Mouse (Mus musculus) limb, embryonic 11.5 days (tissue): ENCODE data around the gene Fam240a. TPM values are rescaled to one million over a fixed set of nuclear protein-coding genes. Genes with fewer than 3 reads are reported as not detected.

Experiments used
- ATAC-seq: fragments of 200-750 bp; cut with Nextera tagmentation; 2 replicates; pipeline ENCODE4 v1.8.0; 2017; ENCODE audit warnings: low read depth; ENCODE audit not compliant: insufficient number of reproducible peaks, low FRiP score, low TSS enrichment
- DNase-seq: peaks from one replicate; pipeline ENCODE4 v3.0.0-alpha.2; 2015; ENCODE audit warnings: low spot score
- H3K27ac ChIP-seq: fragments of 300-500 bp; sonication (generic); replicated peaks from 2 replicates; pipeline ENCODE4 v1.5.1; 2014; ENCODE audit warnings: low read depth, mild to moderate bottlenecking, low read length
- H3K27me3 ChIP-seq: fragments of 300-500 bp; sonication (generic); 2 replicates; pipeline ENCODE4 v1.6.1; 2014; ENCODE audit warnings: mild to moderate bottlenecking, low read length, mixed read lengths; ENCODE audit not compliant: control insufficient read depth, insufficient read depth
- H3K36me3 ChIP-seq: fragments of 300-500 bp; sonication (generic); 2 replicates; pipeline ENCODE4 v1.6.1; 2014; ENCODE audit warnings: mild to moderate bottlenecking, low read length, moderate library complexity, mixed read lengths; ENCODE audit not compliant: control insufficient read depth, insufficient read depth
- H3K4me1 ChIP-seq: fragments of 300-500 bp; sonication (generic); 2 replicates; pipeline ENCODE4 v1.6.1; 2014; ENCODE audit warnings: low read length, mixed read lengths; ENCODE audit not compliant: control insufficient read depth, insufficient read depth
- H3K4me2 ChIP-seq: fragments of 300-500 bp; sonication (generic); 2 replicates; pipeline ENCODE4 v1.6.1; 2014; ENCODE audit warnings: low read depth, mild to moderate bottlenecking, moderate library complexity; ENCODE audit not compliant: severe bottlenecking
- H3K4me3 ChIP-seq: fragments of 300-500 bp; sonication (generic); 2 replicates; pipeline ENCODE4 v1.5.1; 2014; ENCODE audit warnings: low read depth, low read length
- H3K9ac ChIP-seq: fragments of 300-500 bp; sonication (generic); 2 replicates; pipeline ENCODE4 v1.6.1; 2014; ENCODE audit warnings: mild to moderate bottlenecking, low read length
- H3K9me3 ChIP-seq: fragments of 300-500 bp; sonication (generic); 2 replicates; pipeline ENCODE4 v1.6.1; 2016; ENCODE audit warnings: low read length; ENCODE audit not compliant: control insufficient read depth
- WGBS: fragments of 180-500 bp; shearing (Covaris S2); extraction: QIAGEN DNeasy Blood & Tissue Kit; methylation state at CpG from one replicate; pipeline ENCODE4 v1.1.7; 2014; 5-methylcytosine and 5-hydroxymethylcytosine counted together
- microRNA-seq: library from miRNA; unstranded; fragments of <30 nt; microRNA quantifications from one replicate; pipeline ENCODE4, GENCODE M21; 2016
- polyA plus RNA-seq: library from polyadenylated mRNA; unstranded; fragments of >200 nt; fragmentation: Nextera tagmentation; extraction: Ambion mirVana; gene quantifications from 2 replicates; pipeline ENCODE4 v1.2.1, GENCODE M21; 2014

Fam240a gene
- polyA plus RNA-seq, 1 experiment from 2014 or later: not detected

DNA sequence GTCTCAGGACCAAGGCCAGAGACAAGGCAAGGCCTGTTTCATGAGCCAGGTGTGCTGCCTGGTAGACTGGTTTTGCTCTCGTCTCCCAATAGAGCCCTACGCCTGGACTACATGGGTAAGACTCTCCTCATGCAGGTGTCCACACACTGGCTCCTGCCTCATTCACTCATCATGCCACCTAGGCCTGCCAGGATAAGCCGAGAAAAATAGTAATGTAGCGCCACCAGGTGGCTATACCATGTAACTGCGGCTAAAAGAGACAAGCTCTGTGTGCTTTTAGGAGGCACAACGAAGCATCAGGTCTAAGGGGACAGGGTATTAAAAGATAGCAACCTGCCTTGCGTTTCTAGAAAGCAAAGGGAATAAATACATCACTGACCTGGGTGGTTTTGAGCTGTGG, 45.6 kb downstream of the Fam240a start:
- Histone ChIP-seq H3K4me3 (no peak overlapping the region), H3K36me3 (no peaks in the 10 kb centered on the region), H3K27me3 (peaks cover 18% of the 10 kb centered on the region), H3K9ac (no peak overlapping the region), H3K4me1 (peaks cover 20% of the 10 kb centered on the region), H3K9me3 (no peaks in the 10 kb centered on the region), H3K4me2 (no peak overlapping the region), H3K27ac (no peak overlapping the region)
- DNase-seq (peak; percentile 76), ATAC-seq (no peak)
- WGBS: 15% methylated on average over 7 of the region's 7 CpGs

Small RNAs within 50 kb of the gene (microRNA-seq; reads per million reads assigned to microRNA genes)
- gene Gm24269: not detected

Other genes starting within 250 kb of the Fam240a start
- gene Myl3, start 175.0 kb downstream of the Fam240a start, polyA plus RNA-seq: 0.26 and 1.8 TPM in 2 replicates
- 30.1 and 37.3 TPM in 2 replicates for gene Pth1r, start 169.7 kb downstream of the Fam240a start, polyA plus RNA-seq
- gene Prss42, start 118.7 kb downstream of the Fam240a start, polyA plus RNA-seq: not detected in 2 replicates
- gene Prss44, start 102.9 kb downstream of the Fam240a start, polyA plus RNA-seq: not detected in 2 replicates
- not detected in 2 replicates for gene Prss43, start 90.2 kb downstream of the Fam240a start, polyA plus RNA-seq
- gene Prss45, start 82.3 kb downstream of the Fam240a start, polyA plus RNA-seq: not detected in 2 replicates
- gene Prss46, start 72.4 kb downstream of the Fam240a start, polyA plus RNA-seq: not detected in 2 replicates
- gene Prss50, start 58.9 kb downstream of the Fam240a start, polyA plus RNA-seq: 0.51 and 0.69 TPM in 2 replicates
- 1.4 and 1.5 TPM in 2 replicates for gene Als2cl, start 37.0 kb downstream of the Fam240a start, polyA plus RNA-seq
- gene Tmie, start 36.7 kb downstream of the Fam240a start, polyA plus RNA-seq: 0.23 and 0.52 TPM in 2 replicates
- 0.14 TPM in 1 of 2 replicates, not detected in the other for gene Tdgf1, start 29.3 kb upstream of the Fam240a start, polyA plus RNA-seq
- 0.23 and 0.33 TPM in 2 replicates for gene Lrrc2, start 34.7 kb upstream of the Fam240a start, polyA plus RNA-seq
- not detected in 2 replicates for gene Rtp3, start 73.7 kb upstream of the Fam240a start, polyA plus RNA-seq
- 0.14 and 0.16 TPM in 2 replicates for gene Ltf, start 102.4 kb upstream of the Fam240a start, polyA plus RNA-seq
- gene Ccrl2, start 140.7 kb upstream of the Fam240a start, polyA plus RNA-seq: 0.55 and 0.58 TPM in 2 replicates
- 43.9 and 45.5 TPM in 2 replicates for gene Lrrfip2, start 200.7 kb upstream of the Fam240a start, polyA plus RNA-seq